Mouse (Mus musculus) erythroblast, embryonic 14.5 days (primary cell): ENCODE measurements around the gene Cftr.

Experiments
- GATA1 ChIP-seq: IDR thresholded peaks from 2 replicates; pipeline ENCODE4 v1.6.1; 2012; ENCODE audit warnings: low read length, inconsistent platforms, mixed read lengths
- TAL1 ChIP-seq: IDR thresholded peaks from 3 replicates; pipeline ENCODE4 v1.6.1; 2012; ENCODE audit warnings: low read length, inconsistent platforms, mixed read lengths

GRCm38 (mm10) chr6:18180665-18181064, 10.2 kb downstream of the Cftr start:
- TF ChIP-seq TAL1 (no peak), GATA1 (no peak)
